Mouse (Mus musculus): ENCODE results near the gene Rpl5.
"Not testable (repeated sequence)": the region's sequence is repeated elsewhere in the genome, so short reads cannot be mapped to it uniquely, and the experiment has no call there.

Gene Rpl5

DNA sequence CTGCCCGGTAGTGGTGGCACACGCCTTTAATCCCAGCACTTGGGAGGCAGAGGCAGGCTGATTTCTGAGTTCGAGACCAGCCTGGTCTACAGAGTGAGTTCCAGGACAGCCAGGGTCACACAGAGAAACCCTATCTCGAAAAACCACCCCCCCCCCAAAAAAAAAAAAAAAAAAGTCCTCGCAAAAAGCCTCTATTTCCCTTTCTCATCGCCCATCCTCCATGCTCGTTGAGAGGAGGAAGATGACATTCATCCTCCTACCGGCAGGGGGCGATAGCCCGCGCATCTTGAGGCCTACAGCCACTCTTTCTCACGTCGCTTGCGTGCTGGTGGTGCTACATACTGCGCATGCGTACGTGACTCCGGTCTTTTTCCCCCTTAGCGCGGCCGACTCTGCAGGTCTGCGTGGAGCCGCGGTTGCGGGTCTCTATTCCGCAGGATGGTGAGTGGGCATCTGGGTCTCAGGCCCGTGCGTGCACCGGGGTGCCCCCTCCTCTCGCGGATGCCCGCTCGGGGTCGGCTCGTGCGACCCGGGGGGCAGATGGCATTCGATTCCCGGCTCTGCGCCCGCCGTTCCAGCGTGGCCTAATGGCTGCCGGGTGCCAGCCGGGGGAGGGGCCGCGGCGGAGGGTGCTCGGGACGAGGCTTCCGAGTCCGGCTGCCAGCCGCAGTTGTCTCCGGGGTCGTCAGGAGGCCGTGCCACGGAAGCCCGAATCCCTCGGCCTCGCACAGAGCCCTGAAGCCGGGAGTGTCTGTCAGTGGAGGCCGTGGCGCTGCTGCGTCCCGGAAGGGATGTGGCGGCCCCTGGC, at the start of gene Rpl5:
Gene Rpl5, plus strand, starts transcription at position 297 of the 808 bp plus-strand sequence.
- DNase-seq (ENCODE audit: low read depth, low spot score) = peak; percentile 91

DNA sequence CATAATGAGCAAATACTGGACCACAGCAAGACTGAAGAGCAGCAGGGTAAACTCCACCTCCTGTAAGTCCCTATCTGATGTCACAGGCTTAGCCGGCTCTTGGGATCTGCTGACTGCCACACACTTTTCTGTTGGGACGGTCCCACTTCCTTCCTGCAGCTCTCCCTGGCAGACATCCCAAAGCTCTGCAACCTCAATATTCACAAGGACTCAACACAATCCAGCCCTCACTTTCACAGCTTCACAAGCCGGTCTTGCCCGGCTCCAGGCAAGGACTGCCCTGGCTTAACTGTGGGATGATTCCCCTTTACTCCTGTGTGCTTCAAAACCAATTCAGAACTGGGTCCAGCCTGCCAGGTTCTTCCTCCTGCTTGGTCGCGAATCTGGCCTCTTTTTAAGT, 46.5 kb upstream of the Rpl5 start:
- no peak for DNase-seq (ENCODE audit: low read depth, low spot score)

DNA sequence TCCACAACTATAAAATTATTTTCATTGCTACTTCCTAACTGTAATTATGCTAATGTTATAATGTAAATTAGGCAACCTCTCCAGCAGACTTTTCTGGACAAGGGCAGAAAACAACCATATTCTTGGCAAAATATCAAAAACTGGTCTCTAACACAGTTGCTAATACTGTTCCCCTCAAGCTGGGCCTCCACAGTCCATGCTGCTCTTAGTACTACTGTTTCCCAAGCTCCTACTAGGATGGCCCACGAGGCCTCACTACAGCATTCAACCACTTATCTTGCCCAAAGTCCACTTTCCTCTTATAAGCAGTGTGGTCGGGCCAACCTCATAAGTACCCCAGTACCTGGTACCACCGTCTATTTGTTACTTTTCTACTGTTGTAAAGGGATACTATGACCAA, 45.7 kb upstream of the Rpl5 start:
- no peak for DNase-seq (ENCODE audit: low read depth, low spot score)

- DNase-seq (ENCODE audit: low read depth, low spot score) = no peak
Observed at GRCm38 (mm10) chr5:107855546-107855945, 44.8 kb upstream of the Rpl5 start.

DNA sequence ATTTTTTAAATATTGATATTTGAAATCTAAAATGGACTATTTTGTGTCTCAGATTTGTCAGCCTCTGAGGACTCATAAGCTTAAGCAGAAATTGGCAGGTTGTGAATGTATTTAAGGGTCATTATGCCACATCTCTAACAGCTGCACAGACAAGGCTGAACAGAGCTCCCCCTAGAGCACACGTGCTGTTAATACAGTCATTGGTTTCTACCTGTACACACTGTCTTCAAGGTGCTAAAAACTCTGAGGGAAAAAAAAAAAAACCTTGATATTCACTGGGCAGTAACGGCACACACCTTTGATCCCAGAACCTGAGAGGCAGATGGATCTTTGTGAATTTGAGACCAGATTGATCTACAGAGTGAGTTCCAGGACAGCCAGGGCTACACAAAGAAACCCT, 41.3 kb upstream of the Rpl5 start:
- no peak for DNase-seq (ENCODE audit: low read depth, low spot score)

DNA sequence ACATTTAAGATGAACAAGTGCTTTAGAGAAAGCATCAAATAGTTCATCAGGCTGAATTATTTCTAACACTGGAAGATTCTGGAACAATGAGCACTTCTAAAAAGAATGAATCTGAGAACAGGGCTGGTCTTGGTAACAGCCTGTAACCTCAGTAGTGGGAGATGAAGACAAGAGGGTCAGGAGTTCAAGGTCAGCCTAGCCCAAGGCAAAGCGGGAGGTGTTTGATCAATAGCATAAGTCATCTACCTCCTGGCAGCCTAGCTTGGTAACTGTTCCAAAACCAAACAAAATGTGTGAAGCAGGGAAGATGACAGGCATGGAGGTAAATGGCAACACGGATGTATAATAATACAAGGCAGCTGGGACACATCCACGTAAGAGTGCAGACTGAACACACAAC, 36.3 kb upstream of the Rpl5 start:
- no peak for DNase-seq (ENCODE audit: low read depth, low spot score)

- no peak for DNase-seq (ENCODE audit: low read depth, low spot score)
Observed at GRCm38 (mm10) chr5:107866127-107867126, 33.9 kb upstream of the Rpl5 start.

DNA sequence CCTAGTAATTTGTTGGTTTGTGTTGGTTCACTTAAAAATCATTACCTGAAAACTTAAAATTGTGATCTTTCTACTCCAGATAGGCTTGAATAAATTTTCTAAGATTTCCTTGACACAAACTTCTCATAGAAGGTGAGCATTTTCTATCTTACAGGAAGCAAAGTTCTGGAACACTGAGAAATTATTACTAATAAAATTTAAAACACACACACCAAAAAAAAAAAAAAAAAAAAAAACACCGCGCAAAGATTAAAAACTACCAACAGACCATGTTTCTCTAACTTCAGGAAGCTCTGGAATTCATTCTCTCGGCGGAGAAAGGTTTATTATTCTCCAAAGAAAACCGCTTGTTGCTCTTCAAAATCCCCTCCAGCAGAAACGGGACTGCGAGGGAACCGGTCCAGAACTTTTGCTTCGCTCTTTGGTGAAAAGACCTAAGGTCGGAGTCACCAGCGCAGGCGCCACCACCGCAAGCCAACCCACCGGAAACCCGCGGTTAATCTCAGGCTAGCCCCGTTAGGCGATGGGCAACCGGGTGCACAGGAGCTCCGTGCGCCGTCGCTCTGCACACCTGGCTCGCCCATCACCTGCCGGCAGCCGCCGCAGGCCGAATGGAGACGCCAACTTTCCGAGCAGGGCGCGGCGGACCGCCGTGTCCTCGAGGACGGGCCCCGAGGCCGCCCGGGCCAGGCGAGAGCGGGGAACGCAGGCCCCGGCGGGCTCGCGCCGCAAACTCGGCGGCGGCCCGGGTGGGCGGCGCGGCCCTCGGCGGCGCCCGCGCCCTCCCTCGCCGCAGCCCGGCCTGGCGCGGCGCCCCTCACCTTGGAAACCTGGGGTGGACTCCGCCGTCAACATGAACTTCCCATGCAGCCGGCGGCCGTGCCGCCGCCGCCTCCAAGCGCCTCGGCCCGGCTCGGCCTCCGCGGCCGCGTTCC, 32.1 kb upstream of the Rpl5 start:
- DNase-seq (ENCODE audit: low read depth, low spot score) = no peak

- DNase-seq (ENCODE audit: low read depth, low spot score) = peak; percentile 81
Observed at GRCm38 (mm10) chr5:107868905-107869424, 31.3 kb upstream of the Rpl5 start.

DNA sequence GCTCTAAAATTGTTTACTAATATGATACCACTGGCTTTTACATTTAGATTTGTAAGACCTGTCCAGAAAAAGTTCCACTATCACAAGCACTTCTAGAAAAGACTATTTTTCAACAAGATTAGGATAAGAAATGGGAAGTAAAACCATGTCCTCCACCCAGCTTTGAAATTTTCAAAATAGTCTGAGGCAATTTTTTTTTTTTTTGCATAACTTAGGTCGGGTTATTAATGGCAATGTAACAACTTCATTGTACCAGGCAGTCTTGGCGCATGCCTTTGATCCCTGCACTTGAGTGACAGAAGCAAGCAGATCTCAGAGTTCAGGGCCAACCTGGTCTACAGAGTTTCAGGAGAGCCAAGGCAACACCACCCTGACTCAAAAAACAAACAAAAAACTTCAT, 30.6 kb upstream of the Rpl5 start:
- no peak for DNase-seq (ENCODE audit: low read depth, low spot score)

DNA sequence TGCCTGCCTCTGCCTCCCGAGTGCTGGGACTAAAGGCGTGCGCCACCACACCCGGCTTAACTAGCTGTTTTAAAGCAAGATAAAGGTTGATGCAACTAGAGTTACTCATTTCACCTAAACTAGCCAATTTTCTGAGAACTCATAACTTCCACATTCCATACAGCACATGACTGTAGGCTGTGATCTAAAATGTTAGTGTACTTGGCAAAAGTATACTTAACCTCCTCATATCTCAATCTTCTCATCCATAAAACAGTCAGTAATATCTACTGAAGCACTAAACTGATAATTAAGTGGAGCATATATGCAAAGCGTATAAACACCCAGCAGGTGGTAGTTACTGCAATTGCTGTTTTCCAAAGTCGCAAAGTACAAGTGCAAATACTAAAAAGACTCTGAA, 27.0 kb upstream of the Rpl5 start:
- no peak for DNase-seq (ENCODE audit: low read depth, low spot score)

GRCm38 (mm10) chr5:107873886-107874302, 26.4 kb upstream of the Rpl5 start:
- DNase-seq (ENCODE audit: low read depth, low spot score) = no peak

- no peak for DNase-seq (ENCODE audit: low read depth, low spot score)
Observed at GRCm38 (mm10) chr5:107874561-107875260, 25.6 kb upstream of the Rpl5 start, which contains the start of gene Evi5. TSS of gene Evi5 (minus strand) at chr5:107875107.

DNA sequence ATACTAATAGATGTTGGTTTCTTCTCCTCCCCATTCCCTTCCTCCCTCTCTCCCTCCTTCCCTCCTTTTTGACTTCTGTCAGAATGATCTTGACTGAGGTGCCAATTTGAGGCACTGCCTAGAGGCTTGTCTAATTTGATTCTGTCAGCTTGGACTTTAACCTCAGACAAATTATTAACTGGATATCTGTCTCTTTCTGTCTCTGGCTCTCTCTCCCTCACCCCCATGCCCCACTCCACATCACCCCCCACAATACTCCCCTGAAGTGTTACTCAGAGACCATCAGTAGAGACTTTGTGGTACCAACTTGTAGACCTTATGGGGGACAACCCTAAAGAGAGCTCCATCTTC, 25.1 kb upstream of the Rpl5 start:
- no peak for DNase-seq (ENCODE audit: low read depth, low spot score)

DNA sequence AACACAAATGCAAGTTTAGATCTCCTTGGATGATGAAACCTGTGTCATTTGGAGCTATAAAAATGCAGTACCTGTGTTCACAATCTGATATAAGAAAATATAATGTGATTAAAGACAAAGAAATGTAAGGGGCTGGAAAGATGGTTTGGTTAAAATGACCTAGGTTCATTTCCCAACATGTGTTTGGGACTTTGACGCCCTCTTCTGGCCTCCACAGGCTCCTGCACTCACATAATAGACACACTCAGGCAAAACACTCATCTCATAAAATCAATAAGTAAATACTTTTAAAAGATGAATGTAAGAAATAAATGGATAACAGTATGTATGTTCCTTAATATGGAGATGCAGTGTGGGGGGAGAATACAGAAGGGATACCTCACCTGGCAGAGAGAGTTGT, 23.2 kb upstream of the Rpl5 start:
- DNase-seq (ENCODE audit: low read depth, low spot score) = no peak

DNA sequence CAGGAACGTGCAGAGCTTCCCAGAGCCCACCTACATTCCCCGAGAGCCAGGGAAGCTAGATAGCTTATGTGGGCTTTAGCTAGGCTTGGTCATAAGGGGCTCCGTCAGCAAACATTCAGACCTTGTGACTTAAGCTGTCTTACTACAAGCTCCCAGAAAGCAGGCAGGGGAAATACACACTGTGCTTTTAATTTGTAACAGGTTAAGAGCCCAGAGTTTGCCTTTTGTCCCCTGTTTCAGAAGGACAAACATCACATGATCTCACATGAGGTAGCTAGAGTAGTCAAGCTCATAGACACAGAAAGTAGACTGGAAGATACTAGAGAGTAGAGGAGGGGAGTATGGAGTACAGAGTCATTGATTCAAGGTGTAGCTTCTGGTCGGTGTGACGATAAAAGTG, 19.6 kb upstream of the Rpl5 start:
- no peak for DNase-seq (ENCODE audit: low read depth, low spot score)

- no peak for DNase-seq (ENCODE audit: low read depth, low spot score)
Observed at GRCm38 (mm10) chr5:107889994-107890888, 10.1 kb upstream of the Rpl5 start.

DNA sequence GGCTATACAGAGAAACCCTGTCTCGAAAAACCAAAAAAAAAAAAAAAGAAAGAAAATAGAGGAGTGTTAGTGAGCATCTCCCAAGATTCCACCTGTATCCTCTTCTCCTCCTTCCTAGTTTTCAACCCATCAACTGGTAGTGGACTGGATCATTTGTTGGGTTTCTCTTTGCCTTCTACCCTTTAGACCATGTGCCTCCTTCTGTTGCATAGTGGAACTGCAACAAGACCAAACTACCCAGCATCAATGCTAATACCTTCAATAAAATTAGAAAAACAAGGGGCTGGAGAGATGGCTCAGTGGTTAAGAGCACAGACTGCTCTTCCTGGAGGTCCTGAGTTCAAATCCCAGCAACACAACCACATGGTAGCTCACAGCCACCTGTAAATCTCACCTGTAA, 8.8 kb upstream of the Rpl5 start:
- not testable (repeated sequence) for DNase-seq (ENCODE audit: low read depth, low spot score)

DNA sequence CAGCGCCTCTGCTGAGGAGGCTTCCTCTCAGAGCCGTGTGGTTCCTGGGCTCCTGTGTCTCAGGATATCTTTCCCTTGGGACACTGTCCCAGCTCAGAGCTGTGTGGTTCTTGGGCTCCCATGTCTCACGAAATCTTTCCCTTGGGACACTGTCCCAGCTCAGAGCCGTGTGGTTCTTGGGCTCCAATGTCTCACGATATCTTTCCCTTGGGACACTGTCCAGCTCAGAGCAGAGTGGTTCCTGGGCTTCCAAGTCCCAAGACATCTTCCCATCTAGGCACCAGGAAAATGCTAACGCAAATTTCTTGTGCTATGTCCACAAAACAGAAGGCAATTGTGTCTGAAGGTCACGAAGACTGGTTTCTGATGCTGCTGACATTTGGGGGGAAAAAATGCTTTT, 5.6 kb upstream of the Rpl5 start:
- DNase-seq (ENCODE audit: low read depth, low spot score) = no peak

- no peak for DNase-seq (ENCODE audit: low read depth, low spot score)
Observed at GRCm38 (mm10) chr5:107896265-107896664, 4.0 kb upstream of the Rpl5 start.

Data from brain, embryonic 18.5 days (tissue).